Mouse (Mus musculus): ENCODE data around the gene Ryr1. TPM values are rescaled to one million over a fixed set of nuclear protein-coding genes. Genes with fewer than 3 reads are reported as not detected.

The Ryr1 gene
- polyA plus RNA-seq, 1 experiment, result 1.1 TPM

DNA sequence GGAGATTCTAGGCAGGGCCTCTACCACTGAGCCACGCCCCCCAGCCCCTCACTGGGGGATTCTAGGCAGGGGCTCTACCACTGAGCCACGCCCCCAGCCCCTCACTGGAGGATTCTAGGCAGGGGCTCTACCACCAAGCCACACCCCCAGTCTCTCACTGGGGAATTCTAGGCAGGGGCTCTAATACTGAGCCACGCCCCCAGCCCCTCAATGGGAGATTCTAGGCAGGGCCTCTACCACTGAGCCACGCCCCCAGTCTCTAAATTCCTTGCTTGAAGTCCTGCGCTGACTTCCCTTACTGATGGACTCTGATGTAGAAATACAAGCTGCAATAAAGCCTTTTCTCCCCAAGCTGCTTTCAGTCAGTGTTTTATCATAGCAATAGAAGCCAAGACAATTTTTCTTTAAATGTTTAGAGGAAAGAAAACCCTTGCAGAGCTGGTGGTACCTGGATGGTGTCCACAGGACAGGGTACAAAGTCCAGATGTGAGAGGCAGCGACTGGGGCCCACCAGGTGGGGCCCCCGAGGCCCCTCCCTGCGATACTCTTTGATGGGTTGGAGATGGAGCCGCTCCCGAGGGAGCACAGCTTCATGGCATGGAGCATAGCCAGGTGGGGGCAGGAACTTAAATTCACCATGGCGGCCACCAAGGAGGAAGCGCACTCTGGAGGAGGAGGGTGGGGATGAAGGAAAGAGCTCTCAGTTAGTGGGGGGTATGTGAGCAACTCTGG, 23.5 kb downstream of the Ryr1 start:
- no peaks in the 10 kb centered on the region for H3K36me3 ChIP-seq (ENCODE audit: control insufficient read depth, insufficient read depth, low read length)
- TF ChIP-seq POLR2A (IDR thresholded peaks at IDR 0.05; ENCODE audit: control insufficient read depth, low read depth, low read length) (no peak), CTCF (IDR thresholded peaks at IDR 0.05; ENCODE audit: control insufficient read depth, insufficient read depth, insufficient replicate concordance, low read depth, low read length) (no peak)
- no peak overlapping the region for H3K4me3 ChIP-seq (ENCODE audit: control insufficient read depth, low read depth, low read length)
- H3K27me3 ChIP-seq (ENCODE audit: control insufficient read depth, insufficient read depth, low read length), result no peaks in the 10 kb centered on the region
- H3K27ac ChIP-seq (ENCODE audit: control insufficient read depth, insufficient read depth, low read depth, low read length), result no peak overlapping the region
- peaks cover 3% of the 10 kb centered on the region; the same call in 1 of the 2 replicates for H3K4me1 ChIP-seq (ENCODE audit: control insufficient read depth, insufficient read depth, low read length)

- Histone ChIP-seq H3K4me1 (ENCODE audit: control insufficient read depth, insufficient read depth, low read length) (peaks cover 3% of the 10 kb centered on the region; the same call in 1 of the 2 replicates), H3K27me3 (ENCODE audit: control insufficient read depth, insufficient read depth, low read length) (no peaks in the 10 kb centered on the region), H3K4me3 (ENCODE audit: control insufficient read depth, low read depth, low read length) (no peak overlapping the region), H3K27ac (ENCODE audit: control insufficient read depth, insufficient read depth, low read depth, low read length) (no peak overlapping the region), H3K36me3 (ENCODE audit: control insufficient read depth, insufficient read depth, low read length) (no peaks in the 10 kb centered on the region)
- TF ChIP-seq CTCF (IDR thresholded peaks at IDR 0.05; ENCODE audit: control insufficient read depth, insufficient read depth, insufficient replicate concordance, low read depth, low read length) (no peak), POLR2A (IDR thresholded peaks at IDR 0.05; ENCODE audit: control insufficient read depth, low read depth, low read length) (no peak)
These were observed 27.8 kb downstream of the Ryr1 start for GRCm38 (mm10) chr7:29097131-29097530.

GRCm38 (mm10) chr7:29088817-29089216, 36.2 kb downstream of the Ryr1 start:
- H3K4me1 ChIP-seq (ENCODE audit: control insufficient read depth, insufficient read depth, low read length), result peaks cover 18% of the 10 kb centered on the region
- H3K27me3 ChIP-seq (ENCODE audit: control insufficient read depth, insufficient read depth, low read length), result no peaks in the 10 kb centered on the region
- TF ChIP-seq CTCF (IDR thresholded peaks at IDR 0.05; ENCODE audit: control insufficient read depth, insufficient read depth, insufficient replicate concordance, low read depth, low read length) (no peak), POLR2A (IDR thresholded peaks at IDR 0.05; ENCODE audit: control insufficient read depth, low read depth, low read length) (no peak)
- no peaks in the 10 kb centered on the region for H3K36me3 ChIP-seq (ENCODE audit: control insufficient read depth, insufficient read depth, low read length)
- no peak overlapping the region for H3K27ac ChIP-seq (ENCODE audit: control insufficient read depth, insufficient read depth, low read depth, low read length)
- H3K4me3 ChIP-seq (ENCODE audit: control insufficient read depth, low read depth, low read length), result no peak overlapping the region

- Histone ChIP-seq H3K36me3 (ENCODE audit: control insufficient read depth, insufficient read depth, low read length) (no peaks in the 10 kb centered on the region), H3K27me3 (ENCODE audit: control insufficient read depth, insufficient read depth, low read length) (no peaks in the 10 kb centered on the region), H3K4me1 (ENCODE audit: control insufficient read depth, insufficient read depth, low read length) (peaks cover 18% of the 10 kb centered on the region), H3K27ac (ENCODE audit: control insufficient read depth, insufficient read depth, low read depth, low read length) (no peak overlapping the region), H3K4me3 (ENCODE audit: control insufficient read depth, low read depth, low read length) (no peak overlapping the region)
- no peak for TF ChIP-seq CTCF (IDR thresholded peaks at IDR 0.05; ENCODE audit: control insufficient read depth, insufficient read depth, insufficient replicate concordance, low read depth, low read length)
- TF ChIP-seq POLR2A (IDR thresholded peaks at IDR 0.05; ENCODE audit: control insufficient read depth, low read depth, low read length), result no peak
These were observed 38.1 kb downstream of the Ryr1 start for GRCm38 (mm10) chr7:29086902-29087301.

- no peak for TF ChIP-seq POLR2A (IDR thresholded peaks at IDR 0.05; ENCODE audit: control insufficient read depth, low read depth, low read length)
- Histone ChIP-seq H3K27ac (ENCODE audit: control insufficient read depth, insufficient read depth, low read depth, low read length) (no peak overlapping the region), H3K36me3 (ENCODE audit: control insufficient read depth, insufficient read depth, low read length) (no peaks in the 10 kb centered on the region), H3K4me3 (ENCODE audit: control insufficient read depth, low read depth, low read length) (no peak overlapping the region), H3K4me1 (ENCODE audit: control insufficient read depth, insufficient read depth, low read length) (peaks cover 18% of the 10 kb centered on the region), H3K27me3 (ENCODE audit: control insufficient read depth, insufficient read depth, low read length) (no peaks in the 10 kb centered on the region)
These were observed 39.0 kb downstream of the Ryr1 start for GRCm38 (mm10) chr7:29085981-29086380.

DNA sequence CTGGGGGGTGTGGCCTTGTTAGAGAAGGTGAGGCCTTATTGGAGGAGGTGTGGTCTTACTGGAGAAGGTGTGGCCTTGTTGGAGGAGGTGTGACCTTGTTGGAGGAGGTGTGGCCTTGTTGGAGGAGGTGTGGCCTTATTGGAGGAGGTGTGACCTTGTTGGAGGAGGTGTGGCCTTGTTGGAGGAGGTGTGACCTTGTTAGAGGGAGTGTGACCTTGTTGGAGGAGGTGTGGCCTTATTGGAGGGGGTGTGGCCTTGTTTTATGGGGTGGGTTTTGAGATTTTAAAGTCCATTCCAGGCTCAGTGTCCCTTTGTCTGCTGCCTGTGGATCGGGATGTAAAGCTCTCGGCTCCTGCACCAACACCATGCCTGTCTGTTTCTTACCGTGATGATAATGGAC, 40.6 kb downstream of the Ryr1 start:
- no peak overlapping the region for H3K27ac ChIP-seq (ENCODE audit: control insufficient read depth, insufficient read depth, low read depth, low read length)
- H3K27me3 ChIP-seq (ENCODE audit: control insufficient read depth, insufficient read depth, low read length), result no peaks in the 10 kb centered on the region
- TF ChIP-seq POLR2A (IDR thresholded peaks at IDR 0.05; ENCODE audit: control insufficient read depth, low read depth, low read length), result no peak
- no peak for TF ChIP-seq CTCF (IDR thresholded peaks at IDR 0.05; ENCODE audit: control insufficient read depth, insufficient read depth, insufficient replicate concordance, low read depth, low read length)

GRCm38 (mm10) chr7:29079419-29079950, 45.5 kb downstream of the Ryr1 start:
- no peaks in the 10 kb centered on the region for H3K27me3 ChIP-seq (ENCODE audit: control insufficient read depth, insufficient read depth, low read length)
- no peaks in the 10 kb centered on the region for H3K36me3 ChIP-seq (ENCODE audit: control insufficient read depth, insufficient read depth, low read length)
- TF ChIP-seq CTCF (IDR thresholded peaks at IDR 0.05; ENCODE audit: control insufficient read depth, insufficient read depth, insufficient replicate concordance, low read depth, low read length) (no peak), POLR2A (IDR thresholded peaks at IDR 0.05; ENCODE audit: control insufficient read depth, low read depth, low read length) (no peak)
- no peak overlapping the region for H3K4me3 ChIP-seq (ENCODE audit: control insufficient read depth, low read depth, low read length)
- H3K27ac ChIP-seq (ENCODE audit: control insufficient read depth, insufficient read depth, low read depth, low read length), result no peak overlapping the region
- no peaks in the 10 kb centered on the region for H3K4me1 ChIP-seq (ENCODE audit: control insufficient read depth, insufficient read depth, low read length)

More for the DNA sequence above, 40.6 kb downstream of the Ryr1 start:
- Histone ChIP-seq H3K4me1 (ENCODE audit: control insufficient read depth, insufficient read depth, low read length) (peaks cover 18% of the 10 kb centered on the region), H3K36me3 (ENCODE audit: control insufficient read depth, insufficient read depth, low read length) (no peaks in the 10 kb centered on the region), H3K4me3 (ENCODE audit: control insufficient read depth, low read depth, low read length) (no peak overlapping the region)
